Mouse (Mus musculus) layer of hippocampus, adult 9-10 months (tissue): ENCODE results near the gene Shmt2.

Experiments used
- DNase-seq: peaks from one replicate; pipeline ENCODE4 v3.0.0; 2022; ENCODE audit warnings: low spot score

Shmt2 gene

DNA sequence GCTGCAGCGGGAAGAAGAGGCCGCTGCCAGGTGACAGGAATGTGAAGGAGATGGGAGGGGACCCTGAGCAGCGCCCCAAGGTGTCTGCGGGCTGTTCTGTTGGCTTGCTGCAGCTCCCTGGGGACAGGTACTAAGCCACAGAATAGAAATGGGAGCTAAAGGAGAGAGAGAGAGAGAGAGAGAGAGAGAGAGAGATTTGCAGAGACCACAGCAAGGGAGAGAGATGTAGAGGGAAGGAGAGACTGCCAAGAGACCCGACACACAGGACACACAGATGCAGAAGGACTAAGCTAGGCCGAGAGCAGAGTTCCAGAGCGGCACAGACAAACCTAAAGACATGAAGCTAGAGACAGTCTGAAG is 10.0 kb downstream of the Shmt2 start:
- DNase-seq: no peak

DNA sequence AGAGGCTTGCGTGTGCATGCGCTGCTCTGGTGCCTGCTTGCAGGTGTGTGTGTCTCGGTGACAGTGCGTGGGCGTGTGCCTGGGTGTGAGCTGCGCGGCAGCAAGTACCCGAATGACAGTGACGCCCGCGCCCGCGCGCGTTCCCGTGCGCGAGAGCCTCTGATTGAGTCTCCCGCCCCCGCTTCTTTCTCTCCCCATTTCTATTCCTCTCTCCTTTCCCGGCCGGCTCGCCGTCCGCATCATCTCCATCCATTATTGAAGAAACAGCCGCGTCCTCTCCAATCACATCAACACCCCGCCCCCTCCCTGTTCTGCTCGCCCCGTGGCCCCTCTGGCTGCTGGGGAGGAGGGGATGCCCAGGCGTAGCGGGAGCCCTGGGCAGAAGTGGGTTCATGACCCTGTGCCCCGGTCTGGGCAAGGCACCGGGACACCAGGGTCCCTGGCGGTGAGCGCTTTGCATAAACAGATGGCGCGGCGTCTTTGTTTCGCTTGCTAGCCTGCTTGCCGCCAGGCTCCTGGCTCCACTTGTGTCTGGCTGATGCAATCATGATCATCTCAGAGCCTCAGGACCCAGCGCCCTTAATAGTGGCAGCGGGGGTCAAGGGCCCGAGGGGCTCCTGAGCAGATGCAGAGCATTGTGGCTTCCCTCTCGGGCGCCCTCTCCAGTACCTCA is 10.5 kb downstream of the Shmt2 start:
- no peak for DNase-seq

GRCm38 (mm10) chr10:127510895-127511617 is 11.2 kb downstream of the Shmt2 start:
- no peak for DNase-seq

DNA sequence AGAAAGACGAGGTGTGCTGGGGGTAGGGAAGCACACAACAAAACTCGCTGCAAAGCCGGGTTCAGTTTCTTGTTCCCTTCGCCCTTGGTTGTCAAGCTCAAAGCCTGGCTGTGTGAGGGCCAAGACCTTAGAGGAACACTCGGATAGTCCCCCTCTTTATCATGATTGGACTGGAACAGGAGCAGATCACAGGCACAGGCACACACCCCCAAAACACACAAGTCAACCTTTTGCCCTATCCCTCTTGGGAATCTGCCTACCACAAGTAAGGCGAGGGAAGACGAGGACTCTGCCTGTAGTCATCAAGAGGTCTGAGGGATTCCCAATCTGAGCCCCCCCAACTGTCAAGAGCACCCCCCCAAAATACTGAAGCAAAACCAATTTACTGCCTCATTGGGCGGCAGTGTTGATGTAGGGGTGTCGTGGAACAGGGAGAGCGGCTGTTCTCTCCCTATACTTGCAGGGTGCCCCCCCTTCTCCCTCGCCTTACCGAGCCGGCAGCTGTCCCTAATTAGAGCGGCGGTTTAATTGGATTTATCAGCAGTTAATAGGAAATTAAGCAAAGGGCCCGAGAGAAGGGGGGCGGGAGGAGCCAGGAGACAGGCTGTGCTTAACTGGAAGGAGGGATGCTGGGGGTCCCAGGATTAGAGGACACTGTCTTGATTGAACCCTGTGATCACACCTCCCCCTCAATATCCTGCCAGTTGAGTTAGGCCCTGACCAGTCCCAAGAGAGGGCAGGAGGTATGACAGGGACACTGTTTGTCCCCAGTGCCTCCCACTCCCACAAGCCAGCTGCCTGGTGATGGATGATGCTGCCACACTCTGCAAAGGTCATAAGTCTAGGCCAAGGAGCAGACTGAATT is 12.2 kb downstream of the Shmt2 start:
- DNase-seq: no peak

DNA sequence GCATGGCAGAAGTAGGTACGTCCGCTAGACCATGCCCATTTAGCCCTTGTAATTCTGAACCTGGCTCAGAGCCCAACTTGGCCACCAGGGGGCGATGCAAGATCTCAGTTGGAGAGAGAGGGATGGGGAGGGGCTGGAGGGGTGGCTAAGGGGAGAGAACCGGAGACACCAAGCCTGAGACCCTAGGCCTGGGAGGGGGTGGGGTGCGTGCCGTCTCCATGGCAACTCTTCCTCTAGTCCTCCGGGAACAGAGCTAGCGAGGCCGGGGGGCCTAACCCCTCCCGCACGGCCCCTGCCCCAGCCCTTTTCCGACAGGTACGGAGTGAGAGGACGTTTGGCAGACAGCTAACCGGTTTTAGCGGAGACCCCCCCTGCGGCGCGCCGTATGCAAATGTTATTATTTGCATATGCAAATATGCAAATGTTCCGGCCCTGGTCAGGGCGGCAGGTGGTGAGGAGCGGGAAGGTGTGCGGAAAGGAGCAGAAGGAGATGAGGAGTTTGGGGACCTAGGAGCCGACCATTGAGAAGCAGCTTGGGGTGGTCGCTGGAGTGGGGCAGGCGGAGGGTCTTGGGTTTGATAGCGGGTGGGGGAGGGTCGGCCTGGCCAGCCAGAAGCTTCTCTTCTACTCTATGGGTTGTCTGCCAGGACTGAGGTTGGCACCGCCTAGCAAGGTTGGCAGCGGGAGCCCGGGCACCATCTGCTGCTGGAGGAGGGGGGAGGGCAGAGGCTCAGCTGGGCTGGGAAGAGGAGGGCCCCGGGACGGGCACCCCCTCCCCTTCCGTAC is 13.0 kb downstream of the Shmt2 start:
- DNase-seq: peak; percentile 83

- no peak for DNase-seq
Observed at GRCm38 (mm10) chr10:127508239-127508638, 14.0 kb downstream of the Shmt2 start.

- DNase-seq: no peak
Observed at GRCm38 (mm10) chr10:127500894-127501893, 21.1 kb downstream of the Shmt2 start, which contains the start of gene Stac3. TSS of gene Stac3 (plus strand) at chr10:127501686.

GRCm38 (mm10) chr10:127500042-127500441 is 22.2 kb downstream of the Shmt2 start:
- DNase-seq: no peak

DNA sequence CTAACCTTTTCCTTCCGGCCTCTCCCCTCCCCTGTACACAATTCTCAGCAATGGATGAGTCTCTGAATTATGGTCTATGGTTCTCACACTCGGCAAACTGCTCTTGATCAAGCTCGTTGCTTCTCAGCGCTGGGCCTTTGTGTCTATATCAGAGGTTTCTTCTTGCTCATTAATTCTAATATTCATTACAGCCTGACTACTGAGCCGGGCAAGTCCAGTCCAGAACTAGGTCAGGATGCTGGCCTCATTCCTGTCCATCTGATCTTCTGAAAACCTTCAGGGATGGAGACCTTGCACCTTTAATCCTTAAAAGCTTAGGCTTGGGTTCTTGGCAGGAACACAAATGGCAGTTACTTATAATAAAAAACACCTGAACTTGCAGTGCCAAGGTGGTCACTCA is 22.7 kb downstream of the Shmt2 start:
- DNase-seq: no peak

DNA sequence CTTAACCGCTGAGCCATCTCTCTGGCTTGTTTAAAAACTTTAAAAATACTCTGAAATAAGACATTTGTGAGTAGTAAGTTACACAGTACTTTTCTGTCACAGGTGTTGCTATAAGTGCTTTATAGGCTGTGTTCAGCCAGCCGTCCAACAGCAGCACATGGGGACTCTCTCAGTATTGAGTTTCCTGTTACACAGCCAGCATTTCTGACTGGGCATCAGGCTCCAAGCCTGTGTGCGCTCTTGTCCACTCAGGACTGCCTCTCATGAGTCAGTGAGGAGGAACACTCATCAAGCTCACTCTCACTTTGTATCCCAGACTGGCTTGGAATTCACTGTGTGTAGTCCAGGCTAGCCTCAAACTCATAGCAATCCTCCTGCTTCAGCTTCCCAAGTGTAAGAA is 26.1 kb downstream of the Shmt2 start:
- DNase-seq: no peak

DNA sequence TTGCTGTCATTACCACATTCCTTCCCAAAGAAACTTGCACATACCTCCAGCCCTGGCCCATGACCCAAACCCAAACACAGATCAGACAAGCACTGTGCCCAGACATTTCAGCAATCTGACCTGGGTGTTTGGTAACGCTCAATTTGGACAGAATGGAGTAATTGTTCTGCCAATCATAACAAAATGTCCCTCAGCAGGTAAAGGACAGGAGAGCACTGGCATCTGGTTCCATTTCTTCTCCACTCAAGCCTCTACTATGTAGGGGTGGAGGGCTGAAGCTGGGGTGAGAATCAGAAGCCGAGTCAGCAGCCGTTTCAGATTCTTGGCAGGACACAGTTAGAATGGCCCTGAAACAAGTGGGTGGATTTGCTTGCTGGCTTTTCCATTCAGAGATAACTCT is 30.1 kb downstream of the Shmt2 start:
- DNase-seq: no peak

DNA sequence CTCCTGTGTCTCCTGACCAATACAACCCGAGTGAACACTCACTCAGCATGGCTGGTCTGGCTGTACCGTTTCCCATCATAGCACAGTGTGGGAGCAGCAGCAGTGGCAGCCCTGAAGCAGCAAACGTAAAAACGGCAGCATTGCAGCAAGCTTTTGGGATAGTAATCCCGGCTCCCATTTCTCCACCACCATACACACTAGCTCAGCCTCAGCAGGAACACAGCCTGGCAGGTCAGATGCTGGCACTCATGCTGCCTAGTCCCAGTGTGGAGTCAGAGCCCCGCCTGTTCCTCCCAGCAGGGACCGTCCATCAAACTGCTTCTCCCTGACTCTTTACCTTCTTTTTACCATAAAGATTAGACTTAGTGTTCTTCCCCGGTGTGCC is 31.1 kb downstream of the Shmt2 start:
- DNase-seq: no peak

GRCm38 (mm10) chr10:127490160-127491127 is 31.8 kb downstream of the Shmt2 start:
- DNase-seq: no peak

GRCm38 (mm10) chr10:127488856-127489255 is 33.4 kb downstream of the Shmt2 start:
- no peak for DNase-seq

GRCm38 (mm10) chr10:127485235-127485634 is 37.0 kb downstream of the Shmt2 start:
- DNase-seq: no peak

- DNase-seq: peak; percentile 25
Observed at GRCm38 (mm10) chr10:127480833-127481813, 41.1 kb downstream of the Shmt2 start.

DNA sequence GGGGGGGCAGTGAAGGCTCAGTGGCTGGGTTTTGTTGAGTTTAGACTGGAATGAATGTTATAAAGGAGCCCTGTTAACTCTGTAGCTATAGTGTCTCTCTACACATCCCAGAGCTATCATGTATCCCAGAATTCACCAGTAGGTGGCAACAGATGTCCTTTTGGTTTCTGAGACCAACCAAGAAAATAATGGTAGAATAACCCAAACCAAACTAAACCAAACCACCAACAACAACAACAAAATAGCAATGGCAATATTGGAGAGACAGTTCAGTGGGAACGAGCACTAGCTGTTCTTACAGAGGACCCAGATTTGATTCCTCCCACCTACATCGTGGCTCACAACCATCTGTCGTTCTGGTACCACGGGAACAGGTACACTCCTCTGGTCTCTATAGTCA is 43.1 kb downstream of the Shmt2 start:
- peak; percentile 32 for DNase-seq

DNA sequence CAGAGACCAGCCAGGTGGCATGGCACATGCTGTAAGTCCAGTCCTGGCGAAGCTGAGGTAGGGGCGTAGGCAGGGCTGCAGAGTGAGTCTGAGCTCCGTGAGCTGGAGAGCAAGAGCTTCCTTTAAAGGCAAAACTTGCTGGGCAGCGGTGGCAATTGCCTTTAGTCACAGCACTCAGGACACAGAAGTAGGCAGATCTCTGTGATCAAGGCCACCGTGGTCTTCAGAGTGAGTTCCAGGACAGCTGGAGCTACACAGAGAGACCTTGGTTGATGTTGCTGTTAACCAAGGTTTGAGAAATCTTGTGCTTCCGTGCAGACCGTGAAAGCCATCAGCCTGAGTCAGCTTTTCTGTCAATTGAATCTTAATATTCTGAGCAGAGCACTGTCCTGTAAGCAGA is 44.9 kb downstream of the Shmt2 start:
- DNase-seq: no peak
